Mouse (Mus musculus): ENCODE data around the gene Pla2g4a.

DNA sequence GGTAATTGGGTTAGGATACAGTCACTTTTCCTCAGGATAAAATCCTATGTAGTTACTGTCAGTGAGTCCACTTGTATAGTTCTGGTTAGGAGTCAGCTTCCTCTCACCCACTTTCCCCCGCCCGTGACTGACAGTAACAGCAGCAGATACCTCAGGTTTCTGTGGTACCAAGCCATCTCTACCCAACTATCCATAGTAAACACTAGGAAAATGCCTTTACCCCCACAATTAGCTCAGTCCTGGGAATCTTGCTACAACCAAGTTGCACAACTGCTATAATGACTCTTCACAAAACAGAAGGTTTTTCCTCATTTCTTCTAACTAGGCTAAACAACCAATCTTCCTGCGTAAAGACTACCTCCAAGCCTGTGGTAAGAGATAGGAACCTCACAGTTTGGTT is 14.7 kb downstream of the Pla2g4a start:
- no peak for TF ChIP-seq CTCF (IDR thresholded peaks at IDR 0.05; ENCODE audit: borderline replicate concordance, extremely low read depth, insufficient read depth, insufficient read length)
- no peak for TF ChIP-seq POLR2A (IDR thresholded peaks at IDR 0.05; ENCODE audit: borderline replicate concordance, extremely low read depth, insufficient read depth, insufficient read length, poor library complexity, severe bottlenecking)

All from brain, embryonic 14.5 days (tissue).